Mouse (Mus musculus): ENCODE data around the gene Gpd1.

GRCm38 (mm10) chr15:99714206-99714605 is 3.1 kb upstream of the Gpd1 start:
- TF ChIP-seq CTCF (IDR thresholded peaks at IDR 0.05; ENCODE audit: low read depth): no peak
- TF ChIP-seq EP300 (IDR thresholded peaks at IDR 0.05; ENCODE audit: low read depth): 0 out of 2 replicates have a peak, but pooled peaks have one; percentile 67
